Mouse (Mus musculus): ENCODE data around the gene Thrap3. TPM values are rescaled to one million over a fixed set of nuclear protein-coding genes. Genes with fewer than 3 reads are reported as not detected.

Thrap3 gene
- polyA plus RNA-seq, 1 experiment = 133 TPM

- no peak for TF ChIP-seq CTCF (IDR thresholded peaks at IDR 0.05; ENCODE audit: borderline replicate concordance, extremely low read depth, insufficient read depth, insufficient read length)
- no peak for TF ChIP-seq POLR2A (IDR thresholded peaks at IDR 0.05; ENCODE audit: borderline replicate concordance, extremely low read depth, insufficient read depth, insufficient read length, poor library complexity, severe bottlenecking)
These were observed 69.8 kb downstream of the Thrap3 start for GRCm38 (mm10) chr4:126132636-126133264.

GRCm38 (mm10) chr4:126131290-126132121 is 71.1 kb downstream of the Thrap3 start:
- DNase-seq (ENCODE audit: low read depth) = peak; percentile 85
- no peak for TF ChIP-seq CTCF (IDR thresholded peaks at IDR 0.05; ENCODE audit: borderline replicate concordance, extremely low read depth, insufficient read depth, insufficient read length)
- no peak for TF ChIP-seq POLR2A (IDR thresholded peaks at IDR 0.05; ENCODE audit: borderline replicate concordance, extremely low read depth, insufficient read depth, insufficient read length, poor library complexity, severe bottlenecking)

More at GRCm38 (mm10) chr4:126132636-126133264, 69.8 kb downstream of the Thrap3 start:
- DNase-seq (ENCODE audit: low read depth) = no peak

GRCm38 (mm10) chr4:126130502-126130901 is 72.1 kb downstream of the Thrap3 start:
- peak; percentile 39 for DNase-seq (ENCODE audit: low read depth)
- TF ChIP-seq POLR2A (IDR thresholded peaks at IDR 0.05; ENCODE audit: borderline replicate concordance, extremely low read depth, insufficient read depth, insufficient read length, poor library complexity, severe bottlenecking) (no peak), CTCF (IDR thresholded peaks at IDR 0.05; ENCODE audit: borderline replicate concordance, extremely low read depth, insufficient read depth, insufficient read length) (no peak)

GRCm38 (mm10) chr4:126123309-126124040 is 79.1 kb downstream of the Thrap3 start:
- TF ChIP-seq CTCF (IDR thresholded peaks at IDR 0.05; ENCODE audit: borderline replicate concordance, extremely low read depth, insufficient read depth, insufficient read length) = no peak
- TF ChIP-seq POLR2A (IDR thresholded peaks at IDR 0.05; ENCODE audit: borderline replicate concordance, extremely low read depth, insufficient read depth, insufficient read length, poor library complexity, severe bottlenecking) = no peak
- DNase-seq (ENCODE audit: low read depth) = peak; percentile 32

GRCm38 (mm10) chr4:126120506-126120905 is 82.1 kb downstream of the Thrap3 start:
- TF ChIP-seq POLR2A (IDR thresholded peaks at IDR 0.05; ENCODE audit: borderline replicate concordance, extremely low read depth, insufficient read depth, insufficient read length, poor library complexity, severe bottlenecking) = no peak
- TF ChIP-seq CTCF (IDR thresholded peaks at IDR 0.05; ENCODE audit: borderline replicate concordance, extremely low read depth, insufficient read depth, insufficient read length) = no peak
- DNase-seq (ENCODE audit: low read depth) = no peak

GRCm38 (mm10) chr4:126120052-126120451 is 82.5 kb downstream of the Thrap3 start:
- no peak for DNase-seq (ENCODE audit: low read depth)
- TF ChIP-seq POLR2A (IDR thresholded peaks at IDR 0.05; ENCODE audit: borderline replicate concordance, extremely low read depth, insufficient read depth, insufficient read length, poor library complexity, severe bottlenecking) (no peak), CTCF (IDR thresholded peaks at IDR 0.05; ENCODE audit: borderline replicate concordance, extremely low read depth, insufficient read depth, insufficient read length) (no peak)

- no peak for DNase-seq (ENCODE audit: low read depth)
- TF ChIP-seq POLR2A (IDR thresholded peaks at IDR 0.05; ENCODE audit: borderline replicate concordance, extremely low read depth, insufficient read depth, insufficient read length, poor library complexity, severe bottlenecking) (no peak), CTCF (IDR thresholded peaks at IDR 0.05; ENCODE audit: borderline replicate concordance, extremely low read depth, insufficient read depth, insufficient read length) (no peak)
These were observed 83.5 kb downstream of the Thrap3 start for GRCm38 (mm10) chr4:126119051-126119450.

- DNase-seq (ENCODE audit: low read depth) = peak; percentile 71
- TF ChIP-seq CTCF (IDR thresholded peaks at IDR 0.05; ENCODE audit: borderline replicate concordance, extremely low read depth, insufficient read depth, insufficient read length) (no peak), POLR2A (IDR thresholded peaks at IDR 0.05; ENCODE audit: borderline replicate concordance, extremely low read depth, insufficient read depth, insufficient read length, poor library complexity, severe bottlenecking) (no peak)
These were observed 83.9 kb downstream of the Thrap3 start for GRCm38 (mm10) chr4:126118651-126119050.

GRCm38 (mm10) chr4:126117116-126117515 is 85.4 kb downstream of the Thrap3 start:
- TF ChIP-seq CTCF (IDR thresholded peaks at IDR 0.05; ENCODE audit: borderline replicate concordance, extremely low read depth, insufficient read depth, insufficient read length) = no peak
- TF ChIP-seq POLR2A (IDR thresholded peaks at IDR 0.05; ENCODE audit: borderline replicate concordance, extremely low read depth, insufficient read depth, insufficient read length, poor library complexity, severe bottlenecking) = no peak
- peak; percentile 53 for DNase-seq (ENCODE audit: low read depth)

GRCm38 (mm10) chr4:126115871-126116521 is 86.6 kb downstream of the Thrap3 start:
- no peak for DNase-seq (ENCODE audit: low read depth)
- no peak for TF ChIP-seq POLR2A (IDR thresholded peaks at IDR 0.05; ENCODE audit: borderline replicate concordance, extremely low read depth, insufficient read depth, insufficient read length, poor library complexity, severe bottlenecking)
- no peak for TF ChIP-seq CTCF (IDR thresholded peaks at IDR 0.05; ENCODE audit: borderline replicate concordance, extremely low read depth, insufficient read depth, insufficient read length)

GRCm38 (mm10) chr4:126115411-126115810 is 87.1 kb downstream of the Thrap3 start:
- TF ChIP-seq CTCF (IDR thresholded peaks at IDR 0.05; ENCODE audit: borderline replicate concordance, extremely low read depth, insufficient read depth, insufficient read length) = no peak
- no peak for TF ChIP-seq POLR2A (IDR thresholded peaks at IDR 0.05; ENCODE audit: borderline replicate concordance, extremely low read depth, insufficient read depth, insufficient read length, poor library complexity, severe bottlenecking)
- DNase-seq (ENCODE audit: low read depth) = no peak
